ENCODE assay signal across 26 mouse cellular contexts in genomic region chr11:49095367-49095766, GRCm38 (mm10). TPM values are rescaled to one million over a fixed set of nuclear protein-coding genes. Genes with fewer than 3 reads are reported as not detected.
"Had no signal": no experiment of that assay in that cellular context is flagged by ENCODE, and none has a peak within 500 bp of the region (broad histone marks: within the 10 kb centered on the region; RNA-seq: fewer than 3 reads in every experiment).

No protein-coding gene starts in this region.

- H3K4me3 ChIP-seq: left cerebral cortex, adult 2 months; liver, embryonic 13.5 days had no signal

- H3K9me3 ChIP-seq: liver, embryonic 13.5 days had no signal

- DNase-seq: kidney, adult 2 months; kidney, postnatal 25 days; layer of hippocampus, postnatal 36 days; liver, embryonic 13.5 days; lung, adult 2 months; lung, postnatal 14 days; lung, postnatal 4 days; midbrain, embryonic 14.5 days; right cerebral cortex, postnatal 25 days; thymus, postnatal 36 days had no signal

- H3K9ac ChIP-seq: liver, embryonic 13.5 days had no signal

- H3K27ac ChIP-seq: kidney, postnatal 0 days; left cerebral cortex, adult 2 months; liver, embryonic 13.5 days; stomach, postnatal 0 days had no signal

- H3K27me3 ChIP-seq: liver, embryonic 13.5 days had no signal

- H3K36me3 ChIP-seq: liver, embryonic 13.5 days had no signal

- H3K4me2 ChIP-seq: liver, embryonic 13.5 days; midbrain, embryonic 11.5 days had no signal

RNA-seq across cellular contexts. Expression of gene Ifi47, which starts 19.0 kb away (rescaled TPM):
- polyA plus RNA-seq: neural tube, embryonic 14.5 days had no signal

RNA-seq across cellular contexts. Expression of gene Olfr1396, which starts 19.3 kb away (rescaled TPM):
- polyA plus RNA-seq: kidney, embryonic 14.5 days; kidney, postnatal 0 days; limb, embryonic 11.5 days; liver, embryonic 13.5 days; liver, embryonic 16.5 days; lung, embryonic 16.5 days; midbrain, embryonic 11.5 days; midbrain, embryonic 14.5 days; midbrain, postnatal 0 days; neural tube, embryonic 11.5 days; neural tube, embryonic 14.5 days; stomach, embryonic 14.5 days had no signal

RNA-seq across cellular contexts. Expression of gene Tgtp2, which starts 31.4 kb away (rescaled TPM):
- polyA plus RNA-seq: kidney, embryonic 14.5 days; limb, embryonic 11.5 days; midbrain, embryonic 11.5 days; neural tube, embryonic 11.5 days; neural tube, embryonic 14.5 days had no signal

RNA-seq across cellular contexts. Expression of gene Olfr1395, which starts 46.7 kb away (rescaled TPM):
- polyA plus RNA-seq: kidney, adult 2 months; kidney, embryonic 14.5 days; kidney, postnatal 0 days; limb, embryonic 11.5 days; limb, embryonic 14.5 days; liver, adult 2 months; liver, embryonic 13.5 days; liver, embryonic 16.5 days; lung, adult 2 months; lung, embryonic 16.5 days; midbrain, embryonic 11.5 days; midbrain, embryonic 14.5 days; midbrain, postnatal 0 days; neural tube, embryonic 11.5 days; neural tube, embryonic 14.5 days; stomach, embryonic 14.5 days; stomach, postnatal 0 days; thymus, postnatal 0 days; urinary bladder, adult 2 months had no signal
